Mouse (Mus musculus): ENCODE results near the gene Gm20388. TPM values are rescaled to one million over a fixed set of nuclear protein-coding genes. Genes with fewer than 3 reads are reported as not detected.
A peak's percentile ranks its signal among the peaks of the same experiment; 100 is the strongest.

Gene Gm20388
- polyA plus RNA-seq, 1 experiment: 18.7 TPM

DNA sequence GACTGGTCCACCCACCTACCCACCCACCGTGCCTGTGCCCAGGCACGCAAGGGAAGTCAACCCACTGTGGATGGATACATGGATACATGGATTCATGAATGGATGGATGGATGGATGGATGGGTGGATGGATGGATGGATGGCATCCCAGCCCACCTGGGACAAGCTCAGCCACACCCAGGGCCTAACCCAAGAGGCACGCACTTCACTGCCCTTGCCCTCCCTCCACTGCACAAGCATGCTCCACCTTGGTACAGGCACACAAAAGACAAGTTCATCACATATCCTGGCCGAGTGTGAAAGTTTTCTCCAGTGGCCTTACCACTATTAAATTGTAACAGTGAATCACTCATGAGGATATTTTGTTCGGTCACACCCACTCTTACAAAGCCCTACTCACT lies 3713.6 kb downstream of the Gm20388 start:
- no peak overlapping the region for H3K27ac ChIP-seq (ENCODE audit: insufficient read depth, low read length)
- WGBS: 75% methylated on average over 5 of the region's 5 CpGs
- TF ChIP-seq POLR2A (IDR thresholded peaks at IDR 0.05; ENCODE audit: borderline replicate concordance, insufficient read depth, low read length) (no peak), CTCF (IDR thresholded peaks at IDR 0.05; ENCODE audit: borderline replicate concordance, insufficient read depth, low read depth, low read length) (no peak)
- H3K27me3 ChIP-seq (ENCODE audit: control insufficient read depth, insufficient read depth, low read length): no peaks in the 10 kb centered on the region
- DNase-seq: no peak
- 0 out of 2 replicates have a peak, but pooled peaks cover 2% of the 10 kb centered on the region for H3K4me1 ChIP-seq (ENCODE audit: control insufficient read depth, insufficient read depth, low read length)
- H3K4me3 ChIP-seq (replicated peaks; ENCODE audit: insufficient read depth, low read depth, low read length): no peak overlapping the region

DNA sequence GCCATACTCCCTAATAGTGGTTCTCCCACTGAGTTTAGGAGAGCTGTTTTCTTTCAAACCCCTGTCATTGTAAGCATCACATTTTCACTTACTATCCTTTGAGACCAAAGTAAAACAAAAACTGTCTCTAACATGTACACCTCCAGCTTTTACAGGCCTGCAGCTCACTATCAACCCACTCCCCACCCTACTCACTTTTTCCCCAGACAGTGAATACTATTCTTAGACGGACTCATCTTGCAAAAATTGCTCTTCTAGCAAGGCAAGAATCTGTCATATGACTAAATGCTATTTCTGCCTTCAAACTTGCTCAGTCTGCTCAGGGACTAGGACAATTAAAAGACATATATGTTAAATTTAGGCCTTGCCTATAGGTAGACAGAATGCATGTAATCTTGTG lies 3714.1 kb downstream of the Gm20388 start:
- WGBS: 75% methylated on average over 1 of the region's 1 CpGs
- no peak overlapping the region for H3K27ac ChIP-seq (ENCODE audit: insufficient read depth, low read length)
- no peak for TF ChIP-seq CTCF (IDR thresholded peaks at IDR 0.05; ENCODE audit: borderline replicate concordance, insufficient read depth, low read depth, low read length)
- no peak for TF ChIP-seq POLR2A (IDR thresholded peaks at IDR 0.05; ENCODE audit: borderline replicate concordance, insufficient read depth, low read length)

DNA sequence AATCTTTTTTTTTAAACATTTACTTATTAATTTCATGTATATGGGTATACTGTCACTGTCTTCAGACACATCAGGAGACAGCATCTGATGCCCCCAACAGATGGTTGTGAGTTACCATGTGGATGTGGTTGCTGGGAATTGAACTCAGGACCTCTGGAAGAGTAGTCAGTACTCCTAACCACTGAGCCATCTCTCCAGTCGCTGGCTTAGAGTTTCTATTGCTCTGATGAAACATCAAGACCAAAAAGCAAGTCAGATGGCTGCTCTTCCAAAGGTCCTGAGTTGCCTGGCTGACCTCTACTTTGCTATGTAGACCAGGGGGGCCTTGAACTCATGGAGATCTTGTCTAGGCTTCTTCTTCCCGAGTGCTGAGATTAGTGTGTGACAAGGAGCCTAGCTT lies 3715.1 kb downstream of the Gm20388 start:
- no peak overlapping the region for H3K4me3 ChIP-seq (replicated peaks; ENCODE audit: insufficient read depth, low read depth, low read length)
- TF ChIP-seq POLR2A (IDR thresholded peaks at IDR 0.05; ENCODE audit: borderline replicate concordance, insufficient read depth, low read length) (no peak), CTCF (IDR thresholded peaks at IDR 0.05; ENCODE audit: borderline replicate concordance, insufficient read depth, low read depth, low read length) (no peak)
- no peak overlapping the region for H3K27ac ChIP-seq (ENCODE audit: insufficient read depth, low read length)
- H3K4me1 ChIP-seq (ENCODE audit: control insufficient read depth, insufficient read depth, low read length): 0 out of 2 replicates have a peak, but pooled peaks cover 3% of the 10 kb centered on the region
- no peaks in the 10 kb centered on the region for H3K27me3 ChIP-seq (ENCODE audit: control insufficient read depth, insufficient read depth, low read length)
- 42% methylated on average over 2 of the region's 2 CpGs for WGBS
- DNase-seq: no peak

More for the DNA sequence above, 3714.1 kb downstream of the Gm20388 start:
- H3K4me1 ChIP-seq (ENCODE audit: control insufficient read depth, insufficient read depth, low read length): 0 out of 2 replicates have a peak, but pooled peaks cover 3% of the 10 kb centered on the region
- H3K27me3 ChIP-seq (ENCODE audit: control insufficient read depth, insufficient read depth, low read length): no peaks in the 10 kb centered on the region
- H3K4me3 ChIP-seq (replicated peaks; ENCODE audit: insufficient read depth, low read depth, low read length): no peak overlapping the region
- DNase-seq: no peak

GRCm38 (mm10) chr8:123627410-123628147 lies 3716.9 kb downstream of the Gm20388 start:
- 65% methylated on average over 6 of the region's 6 CpGs for WGBS
- H3K4me3 ChIP-seq (replicated peaks; ENCODE audit: insufficient read depth, low read depth, low read length): no peak overlapping the region
- no peak overlapping the region for H3K27ac ChIP-seq (ENCODE audit: insufficient read depth, low read length)
- no peak for DNase-seq
- H3K27me3 ChIP-seq (ENCODE audit: control insufficient read depth, insufficient read depth, low read length): no peaks in the 10 kb centered on the region
- H3K4me1 ChIP-seq (ENCODE audit: control insufficient read depth, insufficient read depth, low read length): 0 out of 2 replicates have a peak, but pooled peaks cover 3% of the 10 kb centered on the region
- TF ChIP-seq CTCF (IDR thresholded peaks at IDR 0.05; ENCODE audit: borderline replicate concordance, insufficient read depth, low read depth, low read length): no peak
- no peak for TF ChIP-seq POLR2A (IDR thresholded peaks at IDR 0.05; ENCODE audit: borderline replicate concordance, insufficient read depth, low read length)

- TF ChIP-seq CTCF (IDR thresholded peaks at IDR 0.05; ENCODE audit: borderline replicate concordance, insufficient read depth, low read depth, low read length) (peak; percentile 81), POLR2A (IDR thresholded peaks at IDR 0.05; ENCODE audit: borderline replicate concordance, insufficient read depth, low read length) (no peak)
- H3K4me3 ChIP-seq (replicated peaks; ENCODE audit: insufficient read depth, low read depth, low read length): peak overlapping the region; percentile 66
- DNase-seq: peak; percentile 65 to 76
- H3K4me1 ChIP-seq (ENCODE audit: control insufficient read depth, insufficient read depth, low read length): 0 out of 2 replicates have a peak, but pooled peaks cover 3% of the 10 kb centered on the region
- no peak overlapping the region for H3K27ac ChIP-seq (ENCODE audit: insufficient read depth, low read length)
- 0% methylated on average over 8 of the region's 8 CpGs for WGBS
- H3K27me3 ChIP-seq (ENCODE audit: control insufficient read depth, insufficient read depth, low read length): no peaks in the 10 kb centered on the region
These were observed 3717.8 kb downstream of the Gm20388 start for GRCm38 (mm10) chr8:123628253-123628967.

DNA sequence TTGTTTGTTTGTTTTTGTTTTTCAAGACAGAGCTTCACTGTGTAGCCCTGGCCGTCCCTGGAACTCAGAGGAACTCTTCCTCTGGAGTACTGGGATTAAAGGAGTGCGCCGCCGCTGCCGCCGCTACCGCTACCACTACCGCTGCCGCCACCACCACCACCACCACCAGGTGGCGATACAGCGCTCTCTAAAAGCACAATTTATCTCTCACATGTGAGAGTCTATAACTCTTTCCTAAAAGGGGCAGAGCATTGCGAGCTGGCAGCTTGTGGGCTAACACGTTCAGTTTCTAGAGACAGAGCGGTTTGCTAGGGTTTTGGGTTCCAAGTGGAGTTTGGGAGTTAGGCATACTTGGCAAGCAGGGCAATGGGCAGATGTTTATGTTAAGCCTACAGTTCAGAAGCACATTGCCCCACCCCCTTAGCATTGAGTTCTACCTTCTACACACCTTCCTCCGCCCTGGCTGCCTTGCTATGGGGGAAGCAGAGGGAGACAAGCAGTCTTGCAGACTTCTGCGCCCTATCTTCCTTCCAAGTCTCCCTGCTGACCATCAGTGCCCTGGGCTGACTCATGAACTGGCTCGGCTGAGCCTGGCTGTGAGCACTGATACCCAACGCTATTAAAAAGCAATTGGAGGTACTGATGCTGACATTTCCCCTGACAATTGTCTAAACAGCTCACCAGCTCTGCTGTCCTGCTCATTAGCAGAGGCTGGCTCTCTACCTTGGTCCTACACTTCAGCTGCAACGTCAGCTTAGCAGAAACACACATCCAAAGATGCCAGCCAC lies 3718.5 kb downstream of the Gm20388 start:
- Histone ChIP-seq H3K27ac (ENCODE audit: insufficient read depth, low read length) (no peak overlapping the region), H3K4me1 (ENCODE audit: control insufficient read depth, insufficient read depth, low read length) (0 out of 2 replicates have a peak, but pooled peaks cover 3% of the 10 kb centered on the region), H3K27me3 (ENCODE audit: control insufficient read depth, insufficient read depth, low read length) (no peaks in the 10 kb centered on the region), H3K4me3 (replicated peaks; ENCODE audit: insufficient read depth, low read depth, low read length) (peak overlapping the region; percentile 66)
- 6% methylated on average over 19 of the region's 19 CpGs for WGBS
- TF ChIP-seq POLR2A (IDR thresholded peaks at IDR 0.05; ENCODE audit: borderline replicate concordance, insufficient read depth, low read length) (no peak), CTCF (IDR thresholded peaks at IDR 0.05; ENCODE audit: borderline replicate concordance, insufficient read depth, low read depth, low read length) (peak; percentile 91)
- DNase-seq: peak; percentile 68 to 77

GRCm38 (mm10) chr8:123630058-123630457 lies 3719.4 kb downstream of the Gm20388 start:
- Histone ChIP-seq H3K4me1 (ENCODE audit: control insufficient read depth, insufficient read depth, low read length) (0 out of 2 replicates have a peak, but pooled peaks cover 3% of the 10 kb centered on the region), H3K4me3 (replicated peaks; ENCODE audit: insufficient read depth, low read depth, low read length) (no peak overlapping the region), H3K27ac (ENCODE audit: insufficient read depth, low read length) (no peak overlapping the region), H3K27me3 (ENCODE audit: control insufficient read depth, insufficient read depth, low read length) (no peaks in the 10 kb centered on the region)
- WGBS: 41% methylated on average over 10 of the region's 10 CpGs
- no peak for TF ChIP-seq CTCF (IDR thresholded peaks at IDR 0.05; ENCODE audit: borderline replicate concordance, insufficient read depth, low read depth, low read length)
- no peak for TF ChIP-seq POLR2A (IDR thresholded peaks at IDR 0.05; ENCODE audit: borderline replicate concordance, insufficient read depth, low read length)
- no peak for DNase-seq
